Mouse (Mus musculus) ES-CJ7 (cell line): ENCODE data around the gene Hnrnpa2b1.

Experiments used
- DNase-seq: peaks from one replicate; pipeline ENCODE4 v3.0.0; 2011; ENCODE audit warnings: low read depth, low spot score

Gene Hnrnpa2b1

GRCm38 (mm10) chr6:51470311-51471178 lies 851 bp upstream of the Hnrnpa2b1 start, which contains the start of gene Cbx3:
Gene Cbx3, plus strand, starts transcription at chr6:51470360.
- DNase-seq: peak; percentile 95

- peak; percentile 76 for DNase-seq
These were observed 668 bp downstream of the Hnrnpa2b1 start for GRCm38 (mm10) chr6:51468891-51469561.

- DNase-seq: peak; percentile 50
These were observed 2.0 kb downstream of the Hnrnpa2b1 start for GRCm38 (mm10) chr6:51467649-51468048.

GRCm38 (mm10) chr6:51460363-51460762 lies 9.3 kb downstream of the Hnrnpa2b1 start:
- DNase-seq: no peak

- DNase-seq: no peak
These were observed 9.7 kb downstream of the Hnrnpa2b1 start for GRCm38 (mm10) chr6:51460021-51460360.

GRCm38 (mm10) chr6:51459313-51460020 lies 10.2 kb downstream of the Hnrnpa2b1 start:
- DNase-seq: peak; percentile 76

- peak; percentile 57 for DNase-seq
These were observed 10.8 kb downstream of the Hnrnpa2b1 start for GRCm38 (mm10) chr6:51458925-51459312.

- DNase-seq: no peak
These were observed 11.8 kb downstream of the Hnrnpa2b1 start for GRCm38 (mm10) chr6:51457770-51458387.

- no peak for DNase-seq
These were observed 12.4 kb downstream of the Hnrnpa2b1 start for GRCm38 (mm10) chr6:51457283-51457682.

GRCm38 (mm10) chr6:51456198-51456597 lies 13.5 kb downstream of the Hnrnpa2b1 start:
- DNase-seq: no peak

GRCm38 (mm10) chr6:51454949-51455348 lies 14.7 kb downstream of the Hnrnpa2b1 start:
- DNase-seq: no peak

GRCm38 (mm10) chr6:51452927-51453503 lies 16.7 kb downstream of the Hnrnpa2b1 start:
- no peak for DNase-seq

- DNase-seq: peak; percentile 93
These were observed 27.4 kb downstream of the Hnrnpa2b1 start for GRCm38 (mm10) chr6:51442191-51442835.

- no peak for DNase-seq
These were observed 30.8 kb downstream of the Hnrnpa2b1 start for GRCm38 (mm10) chr6:51438826-51439330.

GRCm38 (mm10) chr6:51437665-51438064 lies 32.0 kb downstream of the Hnrnpa2b1 start:
- no peak for DNase-seq

- DNase-seq: peak; percentile 57
These were observed 35.4 kb downstream of the Hnrnpa2b1 start for GRCm38 (mm10) chr6:51434270-51434669.

GRCm38 (mm10) chr6:51432535-51433397 lies 36.9 kb downstream of the Hnrnpa2b1 start, which contains the start of gene Nfe2l3:
Gene Nfe2l3, plus strand, starts transcription at chr6:51432670.
- peak; percentile 77 for DNase-seq

- no peak for DNase-seq
These were observed 45.2 kb downstream of the Hnrnpa2b1 start for GRCm38 (mm10) chr6:51424537-51424936.

- DNase-seq: no peak
These were observed 46.1 kb downstream of the Hnrnpa2b1 start for GRCm38 (mm10) chr6:51423466-51424122.
